Mouse (Mus musculus) right cerebral cortex, postnatal 4 days (tissue): Measurements from ENCODE around the gene Mindy3.

Experiments
- DNase-seq: peaks from one replicate; pipeline ENCODE4 v3.0.0-alpha.2; 2022

Mindy3 gene

DNA sequence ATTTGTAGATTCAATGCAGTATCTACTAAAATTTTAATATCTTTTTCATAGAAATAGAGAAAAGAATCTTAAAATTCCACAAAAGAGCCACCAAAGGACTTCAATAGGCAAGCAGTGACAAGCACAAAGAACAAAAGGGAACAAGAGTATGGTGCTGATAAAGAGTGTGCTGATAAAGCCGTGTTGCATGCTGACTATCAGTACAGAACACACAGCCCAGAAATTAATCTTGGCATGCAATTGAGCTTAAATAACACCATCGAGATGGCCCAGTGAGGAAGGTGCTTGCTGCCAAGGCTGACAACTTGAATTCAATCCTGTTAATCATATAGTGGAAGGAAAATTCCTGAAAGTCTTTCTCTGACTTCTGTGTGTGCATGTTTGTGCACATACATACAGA, 50.8 kb downstream of the Mindy3 start:
- no peak for DNase-seq

DNA sequence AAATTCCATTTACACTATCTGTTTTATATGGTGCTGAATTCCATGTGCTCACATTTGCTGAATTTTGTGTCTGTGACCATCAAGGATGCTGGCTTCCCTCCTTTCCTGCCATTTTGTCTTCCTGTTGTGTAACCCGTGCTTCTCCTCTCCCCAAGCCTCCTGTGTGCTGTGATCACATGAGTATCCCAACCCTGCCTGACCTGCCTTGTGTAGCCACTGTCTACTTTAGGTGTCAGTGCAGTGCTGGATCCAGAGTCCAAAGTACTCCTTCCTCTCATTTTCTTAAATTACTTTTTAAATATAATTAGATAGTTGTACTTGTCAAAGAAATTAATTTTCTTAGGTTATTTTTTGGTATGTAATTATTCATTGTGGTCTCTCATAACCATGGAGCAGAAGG, 51.3 kb downstream of the Mindy3 start:
- DNase-seq, result no peak

DNA sequence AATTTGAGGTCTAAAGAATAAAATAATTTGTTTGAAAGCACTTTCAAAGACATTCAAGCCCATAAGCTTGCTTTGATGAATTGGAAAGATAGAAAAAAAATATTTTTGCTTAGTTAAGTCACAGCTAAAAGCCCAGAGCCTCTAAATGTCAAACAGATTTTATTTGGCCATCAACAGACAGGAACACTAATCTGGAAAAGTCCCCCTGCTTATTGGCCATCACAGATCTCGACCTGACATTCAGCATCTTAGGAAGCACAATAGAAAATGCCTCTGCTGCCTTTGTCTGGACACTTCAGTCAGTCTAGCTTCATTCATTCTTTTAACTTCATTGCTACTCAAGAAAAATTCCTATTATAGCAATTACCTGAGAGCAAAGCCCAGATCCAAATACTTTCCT, 58.0 kb downstream of the Mindy3 start:
- no peak for DNase-seq

DNA sequence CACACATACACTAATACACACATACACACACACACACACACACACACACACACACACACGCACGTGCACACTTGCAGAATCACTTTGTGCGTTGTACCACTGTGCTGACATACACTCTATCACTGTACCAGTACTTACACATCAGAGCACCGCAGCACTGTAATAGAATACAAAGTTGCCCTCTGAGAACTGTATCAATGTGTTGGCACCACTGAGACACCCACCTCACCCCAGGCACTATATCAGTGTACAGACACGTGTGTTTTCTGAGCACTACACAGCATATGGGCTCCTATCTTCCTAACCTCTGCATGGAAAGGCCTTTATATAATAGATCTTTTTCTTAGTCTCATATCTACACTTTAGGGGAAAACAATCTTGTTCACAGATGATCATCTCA, 64.4 kb downstream of the Mindy3 start:
- no peak for DNase-seq

DNA sequence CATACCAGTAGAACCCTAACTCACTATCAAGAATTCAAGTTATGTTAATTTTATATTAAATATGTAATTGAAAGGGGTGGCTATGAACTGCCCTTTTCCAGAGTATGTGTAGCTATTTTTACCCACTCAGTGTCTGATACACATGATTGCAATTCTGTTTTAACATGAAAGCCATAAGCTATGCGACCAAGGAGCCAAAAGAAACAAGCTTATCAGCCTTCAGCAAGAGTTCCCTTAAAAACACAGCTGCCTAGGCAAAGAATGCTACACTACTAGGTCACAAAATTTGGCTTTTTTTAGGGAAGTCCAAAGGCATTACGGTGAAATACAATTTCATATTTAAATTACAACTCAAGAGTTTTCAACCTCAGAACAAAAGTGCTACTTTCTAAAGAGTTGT, 70.4 kb downstream of the Mindy3 start:
- no peak for DNase-seq

DNA sequence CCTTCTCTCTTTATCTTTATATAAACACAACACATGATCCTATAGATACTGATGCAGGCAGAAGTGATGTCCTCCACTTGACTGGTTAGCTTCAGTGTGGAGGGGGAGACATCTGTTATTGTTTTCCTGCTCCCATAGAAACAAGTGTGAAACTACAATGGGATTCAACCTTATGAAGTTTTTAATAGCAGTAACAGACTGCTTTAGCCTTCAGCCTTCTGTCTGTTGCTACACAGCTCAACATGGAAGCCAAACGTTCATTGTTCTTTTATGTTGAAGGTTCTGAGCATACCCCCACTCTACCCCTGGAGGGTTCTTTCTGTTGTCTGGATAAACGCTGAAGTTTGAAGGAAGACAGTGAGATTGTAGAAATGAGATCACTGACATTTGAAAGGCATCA, 87.3 kb downstream of the Mindy3 start:
- no peak for DNase-seq

DNA sequence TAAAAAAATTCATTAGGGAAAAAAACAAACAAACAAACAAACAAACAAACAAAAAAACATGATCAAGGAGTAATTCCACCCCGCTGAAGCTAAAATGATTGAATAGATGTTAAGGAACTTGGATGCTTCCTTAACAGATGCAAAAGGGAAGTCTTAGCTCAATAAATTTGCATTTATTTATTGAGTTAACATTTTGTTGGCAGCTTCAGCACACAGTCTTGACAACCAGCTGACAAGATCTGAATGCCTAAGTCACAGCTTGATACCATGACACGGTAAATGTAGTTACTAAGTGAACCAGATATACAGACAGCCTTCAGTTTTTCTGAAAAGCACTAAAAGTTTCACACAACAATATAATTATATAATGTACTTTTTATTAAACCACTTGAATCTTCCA, 89.7 kb downstream of the Mindy3 start:
- no peak for DNase-seq

DNA sequence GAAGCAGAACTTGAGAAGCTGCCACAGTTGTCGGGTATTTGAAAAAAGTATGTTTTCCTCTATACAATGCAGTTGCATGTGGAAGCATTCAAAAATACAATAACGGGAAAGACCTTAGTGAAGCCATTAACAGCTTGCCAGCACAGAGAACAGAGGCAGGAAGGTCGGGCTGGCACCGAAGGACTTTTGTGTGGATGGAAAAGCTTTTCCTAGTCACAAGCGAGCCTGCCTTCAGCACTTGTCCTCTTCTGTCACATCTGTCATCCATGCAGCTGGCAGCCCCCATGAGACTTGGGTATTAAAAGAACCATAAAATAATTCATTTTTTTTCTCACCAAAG, 90.2 kb downstream of the Mindy3 start:
- no peak for DNase-seq

DNA sequence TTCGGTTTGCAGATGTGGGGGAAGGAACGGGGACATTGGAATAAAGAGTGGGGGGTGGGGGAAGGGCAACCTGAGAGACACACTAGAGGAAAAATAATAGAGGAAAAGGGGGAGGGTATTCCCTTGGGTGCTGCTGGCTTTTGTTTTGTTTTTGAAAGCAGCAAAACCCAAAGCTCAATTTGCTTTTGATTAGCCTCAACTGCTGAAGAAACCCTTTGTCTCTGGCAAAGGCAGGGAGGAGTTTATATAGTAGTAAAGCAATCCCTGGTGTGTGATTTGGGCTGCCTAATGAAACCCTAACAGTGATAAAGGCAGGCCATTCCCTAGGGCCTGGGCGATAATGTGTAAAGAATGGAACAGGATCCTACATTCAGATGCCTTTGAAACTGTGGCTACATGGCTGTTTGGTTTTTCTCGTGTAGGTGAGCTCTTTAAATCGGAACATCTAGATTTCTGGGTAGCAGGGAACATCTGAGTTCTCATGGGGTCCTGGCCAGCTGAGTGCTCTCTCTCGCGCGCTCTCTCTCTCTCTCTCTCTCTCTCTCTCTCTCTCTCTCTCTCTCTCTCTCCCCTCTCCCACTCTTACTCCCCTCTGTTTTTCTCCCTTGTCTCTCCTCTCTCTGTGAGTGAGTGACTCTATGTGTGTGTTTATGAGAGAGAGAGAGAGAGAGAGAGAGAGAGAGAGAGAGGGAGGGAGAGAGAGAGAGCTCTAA, 90.8 kb downstream of the Mindy3 start:
- no peak for DNase-seq

DNA sequence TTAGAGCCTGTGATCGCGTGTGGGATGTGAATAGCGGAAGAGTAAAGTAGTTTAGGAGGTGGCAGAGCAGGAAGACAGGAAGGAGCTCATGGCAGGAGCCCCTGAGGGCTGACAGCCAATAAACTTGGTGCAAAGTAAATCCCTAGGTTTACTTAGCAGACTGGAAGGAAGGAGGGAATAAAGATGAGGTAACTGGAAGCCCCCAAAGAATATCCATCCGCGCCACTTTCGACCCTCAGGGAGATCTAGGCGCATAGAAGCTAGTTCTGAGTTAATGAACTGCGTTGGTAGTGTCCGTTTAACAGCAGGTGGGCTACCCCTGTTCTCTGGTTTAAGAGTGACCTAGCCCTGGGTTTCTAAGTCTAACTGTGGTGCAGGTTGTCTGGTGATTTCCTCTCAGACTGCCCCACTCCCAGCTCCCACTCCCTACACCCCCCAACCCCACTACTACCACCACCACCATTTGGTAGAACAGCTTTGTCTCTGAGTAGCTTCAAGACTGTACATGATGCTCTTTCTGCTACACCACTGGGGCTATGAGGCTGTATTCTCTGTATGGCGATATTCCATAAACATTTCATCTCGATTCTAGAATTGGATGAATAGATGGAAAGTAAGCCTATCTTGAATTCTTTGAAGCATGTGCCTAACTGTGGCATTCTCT, 91.4 kb downstream of the Mindy3 start:
- DNase-seq, result no peak

DNA sequence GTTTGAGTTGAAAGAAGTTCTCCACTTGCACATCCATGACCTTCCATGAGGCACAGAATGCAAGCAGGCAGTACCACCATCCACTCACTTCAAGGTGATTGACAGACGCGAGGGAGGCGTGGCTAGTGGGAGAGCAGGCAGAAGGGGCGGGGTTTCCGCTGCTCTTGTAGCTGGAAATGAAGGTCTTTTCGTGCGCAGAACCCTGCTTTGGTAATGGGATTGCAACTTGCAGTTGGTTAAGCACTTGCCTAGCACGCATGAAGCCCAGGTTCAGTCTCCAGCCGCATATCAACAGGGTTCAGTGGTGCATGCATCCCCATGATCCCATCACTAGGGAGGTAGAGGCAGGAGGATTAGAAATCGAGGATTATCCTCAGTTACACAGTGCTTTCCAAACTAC, 92.1 kb downstream of the Mindy3 start:
- peak; percentile 21 for DNase-seq

DNA sequence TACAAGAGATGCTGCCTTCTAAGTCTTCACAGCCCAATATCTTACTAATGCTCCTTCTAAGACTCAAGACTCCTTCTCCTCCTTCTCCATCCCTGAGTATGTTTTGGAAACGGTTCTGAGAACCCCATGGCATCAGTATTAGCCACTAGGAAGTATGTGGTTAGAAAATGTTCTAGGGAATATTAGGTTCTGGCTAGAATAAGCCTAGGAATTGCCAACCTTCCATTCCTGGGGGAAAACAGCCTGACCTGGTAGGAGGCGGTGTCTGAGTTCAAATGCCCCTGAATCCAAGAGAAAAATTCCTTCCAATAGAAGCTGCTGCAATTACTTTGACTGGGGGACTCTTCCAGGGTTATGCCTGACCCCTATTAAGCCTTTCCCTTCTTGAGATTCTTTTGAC, 93.4 kb downstream of the Mindy3 start:
- DNase-seq, result no peak

DNA sequence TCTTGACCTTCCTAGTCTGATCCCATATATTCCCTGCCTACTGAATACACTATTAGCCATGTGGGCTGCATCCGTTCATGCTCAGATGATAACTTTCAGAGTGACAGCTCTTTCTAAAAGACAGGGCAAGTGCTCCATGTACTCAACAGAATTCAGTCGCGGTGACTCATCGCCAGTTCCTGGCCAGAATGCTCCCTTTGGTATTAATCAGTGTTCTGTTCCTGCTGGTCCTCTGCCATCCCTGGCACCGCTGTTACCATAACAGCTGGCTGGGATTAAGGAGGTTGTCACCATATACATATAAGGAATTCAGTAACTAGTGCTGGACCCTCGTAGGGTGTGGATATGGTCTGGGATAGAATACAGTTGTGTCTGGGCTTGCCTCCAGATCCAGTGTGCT, 93.9 kb downstream of the Mindy3 start:
- no peak for DNase-seq

DNA sequence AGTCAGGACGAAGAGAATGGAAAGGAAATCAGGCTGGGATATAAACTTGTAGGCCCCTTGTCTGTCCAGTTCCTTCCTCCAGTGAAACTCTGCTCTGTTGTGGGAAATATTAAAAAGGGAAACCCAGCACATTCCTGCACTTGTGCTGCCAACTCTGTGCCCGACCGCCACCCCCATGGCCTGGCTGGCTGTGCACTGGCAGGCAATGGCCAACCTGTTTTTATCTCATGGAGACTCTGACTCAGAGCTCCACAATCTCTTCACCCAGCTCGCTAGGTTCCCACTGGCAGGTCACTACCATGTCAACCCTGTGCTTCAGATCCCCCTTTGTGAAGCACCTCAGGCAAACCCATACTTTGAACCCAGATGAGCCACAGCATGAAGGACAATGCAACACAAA, 98.4 kb downstream of the Mindy3 start:
- no peak for DNase-seq

DNA sequence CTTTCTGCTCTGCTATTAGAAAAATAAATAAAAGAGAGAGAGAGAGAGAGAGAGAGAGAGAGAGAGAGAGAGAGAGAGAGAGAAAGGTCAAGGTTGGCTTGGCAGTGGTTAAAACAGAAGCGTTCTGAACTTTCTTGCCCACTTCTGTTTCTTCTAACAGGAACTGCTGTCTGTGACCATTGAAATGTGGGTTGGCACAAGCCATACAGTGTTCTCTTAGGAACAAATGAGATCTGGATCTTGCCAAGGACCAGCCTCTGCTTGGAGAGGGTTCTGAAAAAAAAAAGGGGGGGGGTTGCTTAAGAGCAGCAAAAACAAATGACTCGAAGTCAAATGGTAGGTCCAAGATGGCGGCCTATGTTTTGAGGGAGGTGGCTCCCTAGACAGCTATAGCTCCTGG, 100.6 kb downstream of the Mindy3 start:
- DNase-seq, result no peak

DNA sequence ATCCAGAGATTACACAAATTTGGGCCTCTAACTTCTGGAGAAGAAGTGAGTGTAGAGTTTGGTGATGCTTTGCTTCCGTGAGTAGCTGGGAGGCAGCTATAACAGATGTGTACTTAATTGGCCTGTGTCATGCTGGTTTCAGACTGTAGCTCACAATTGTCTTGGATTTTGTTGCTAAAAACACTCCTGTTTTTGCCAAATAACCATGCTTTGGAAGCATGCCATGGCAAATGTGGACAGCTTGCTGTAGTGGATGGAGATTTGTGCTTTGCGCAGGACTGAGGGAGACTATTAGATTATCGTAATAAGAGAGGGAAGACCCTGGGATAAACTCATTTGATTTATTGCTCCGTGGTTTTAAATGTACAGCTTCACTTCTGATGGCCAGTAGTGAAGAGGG, 101.2 kb downstream of the Mindy3 start:
- DNase-seq, result no peak

DNA sequence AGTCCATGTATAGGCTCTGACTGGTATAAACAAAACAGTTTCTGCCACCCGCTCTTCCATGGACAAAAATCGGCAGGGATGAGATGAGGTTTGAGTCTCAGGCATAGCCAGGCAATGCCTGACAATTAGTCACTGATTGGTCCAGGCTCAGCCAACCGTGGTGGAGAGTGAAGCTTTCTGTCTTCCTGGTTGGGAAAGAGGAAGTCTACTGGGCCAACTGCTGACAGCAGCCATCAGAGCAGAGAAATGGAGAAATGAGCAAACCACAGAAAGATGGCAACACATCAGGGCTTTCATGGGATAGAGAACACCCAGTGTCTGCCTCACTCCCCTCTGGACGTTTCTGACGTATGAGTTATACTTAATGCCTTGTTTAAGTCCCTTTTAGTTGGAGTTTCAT, 101.9 kb downstream of the Mindy3 start:
- DNase-seq, result no peak

DNA sequence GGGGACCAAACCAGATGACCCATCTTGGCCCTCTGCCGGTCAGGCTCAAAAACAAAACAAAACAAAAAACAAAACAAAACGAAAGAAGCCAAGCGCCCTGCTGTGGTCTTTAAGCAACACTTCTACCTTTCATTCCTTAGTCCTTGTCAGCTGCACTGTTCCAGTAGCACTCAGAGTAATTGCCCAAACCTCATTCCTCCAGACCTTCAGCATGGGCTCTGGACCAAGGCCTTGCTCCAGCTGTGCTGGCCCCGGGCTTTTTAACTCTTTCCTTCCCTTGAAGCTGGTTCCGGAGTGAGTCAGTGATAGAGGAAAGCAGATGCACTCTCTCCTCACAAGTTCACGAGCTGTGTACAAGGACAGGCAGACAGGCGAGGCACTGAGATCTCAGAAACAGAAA, 102.9 kb downstream of the Mindy3 start:
- no peak for DNase-seq

DNA sequence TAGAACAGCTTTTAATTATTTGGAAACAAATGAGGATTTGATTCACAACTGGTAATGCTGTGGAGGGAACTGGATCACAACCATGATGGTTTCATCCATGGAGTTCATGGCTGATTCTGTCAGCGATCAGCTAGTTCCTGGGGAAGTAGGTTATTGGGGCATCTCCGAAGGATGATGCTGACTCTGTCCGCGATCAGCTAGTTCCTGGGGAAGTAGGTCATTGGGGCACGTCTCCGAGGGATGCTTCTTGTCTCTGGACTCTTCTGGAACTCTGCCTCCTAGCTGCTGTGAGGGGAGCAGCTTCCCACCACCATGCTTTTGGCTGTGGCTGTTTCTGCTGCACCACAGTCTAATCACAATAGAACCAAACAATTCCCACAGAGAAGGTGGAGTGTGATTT, 105.2 kb downstream of the Mindy3 start:
- no peak for DNase-seq

DNA sequence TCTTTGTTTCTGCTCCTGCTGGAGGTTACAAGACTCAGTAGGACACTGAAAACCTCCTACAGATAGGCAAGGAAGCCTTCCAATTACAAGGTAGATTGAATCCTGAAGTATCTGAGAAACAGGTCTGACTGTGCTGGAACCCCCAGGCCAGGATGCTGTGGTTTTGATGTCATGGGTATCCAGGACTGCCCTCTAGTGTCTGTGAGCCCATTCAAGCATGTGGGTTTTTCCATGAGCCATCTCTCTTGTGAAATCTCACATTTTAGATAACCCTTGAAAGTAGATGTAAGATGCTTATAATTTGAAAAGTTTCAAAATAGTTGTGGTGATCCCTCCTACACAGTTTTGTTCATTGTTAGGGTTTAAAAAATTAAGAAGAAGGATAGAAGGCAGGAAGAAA, 110.8 kb downstream of the Mindy3 start:
- DNase-seq, result no peak

DNA sequence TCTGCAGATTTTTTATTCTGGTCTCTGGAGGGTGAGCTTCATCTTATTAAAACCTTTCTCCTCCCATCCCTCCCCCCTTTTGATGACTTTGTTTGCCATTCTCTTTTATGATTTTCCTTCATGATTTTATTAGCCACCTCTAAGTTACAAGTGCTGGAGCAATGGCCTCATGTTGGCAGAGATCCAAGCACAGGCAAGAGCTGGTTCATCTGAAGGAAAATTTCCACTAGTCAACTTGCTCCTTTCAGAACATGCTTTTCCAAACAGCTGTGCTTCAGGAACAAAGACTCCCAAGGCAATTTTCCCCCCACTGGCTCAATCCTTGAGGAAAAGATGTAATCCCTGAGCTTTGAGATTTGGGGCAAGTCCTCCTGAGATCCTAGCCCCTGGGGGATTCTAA, 112.0 kb downstream of the Mindy3 start:
- DNase-seq, result no peak

DNA sequence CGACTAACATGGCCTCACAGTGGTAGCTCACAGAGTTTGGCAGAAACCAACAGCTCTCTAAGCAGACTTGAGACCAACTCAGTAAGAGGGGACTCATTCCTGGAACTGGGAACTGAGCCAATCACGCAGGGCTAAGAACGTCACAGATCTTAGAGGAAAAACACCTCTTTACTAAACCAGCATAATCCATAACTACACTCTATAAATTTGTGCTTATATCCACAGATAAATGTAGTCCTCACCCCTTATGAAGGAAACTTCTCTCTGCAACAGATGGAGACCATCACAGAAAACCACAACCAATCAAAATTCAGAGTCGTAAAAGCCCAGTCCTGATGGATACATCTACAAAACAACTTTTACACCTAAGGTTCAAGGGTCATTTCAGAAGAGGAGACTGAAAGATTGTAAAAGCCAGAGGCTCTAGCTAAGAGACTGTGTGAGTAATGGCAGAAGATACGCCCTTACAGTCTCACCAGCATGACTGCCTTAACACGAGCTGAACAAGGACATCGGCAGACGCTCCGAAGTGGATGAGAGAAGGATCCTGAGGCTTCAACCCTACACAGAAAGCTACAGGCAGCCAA, 114.1 kb downstream of the Mindy3 start:
- DNase-seq, result no peak

DNA sequence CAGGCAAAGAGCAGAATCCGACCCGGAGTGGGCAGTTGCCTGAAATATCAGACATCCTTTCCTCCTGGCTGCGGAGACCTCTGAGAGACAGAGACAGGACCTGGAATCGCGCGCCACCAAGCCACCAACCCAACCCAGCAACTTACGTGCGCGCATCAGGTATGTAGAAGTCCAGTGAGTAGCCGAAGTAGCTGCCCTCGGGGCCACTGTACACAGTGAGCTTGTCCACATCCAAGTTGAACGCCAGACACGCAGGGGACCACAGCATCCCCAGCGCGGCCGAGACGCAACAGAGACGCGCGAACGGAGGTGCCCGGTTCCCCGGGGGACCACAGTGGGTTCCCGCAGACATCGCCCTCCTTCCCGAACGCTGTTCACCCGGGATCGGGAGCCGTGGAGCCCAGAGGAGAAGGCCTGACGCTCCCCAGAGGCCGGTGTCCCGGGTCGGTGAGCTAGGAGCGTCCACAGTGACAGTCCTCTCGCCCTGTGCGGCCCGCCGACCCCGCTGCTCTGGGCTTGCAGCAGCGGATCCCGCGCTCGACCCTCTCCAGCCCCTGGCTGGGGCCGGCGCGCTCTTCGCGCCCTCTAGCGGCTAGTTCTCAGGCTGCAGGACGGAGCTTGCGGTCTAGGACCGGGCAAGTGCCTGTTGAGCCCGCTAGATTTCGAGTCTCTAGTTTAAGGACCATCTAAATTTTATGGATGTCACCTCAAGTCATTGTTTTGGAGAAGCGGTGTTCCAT, 117.7 kb downstream of the Mindy3 start, which contains the start of gene Itga8:
Gene Itga8, minus strand, starts transcription at position 492 of the 740 bp plus-strand sequence.
- peak; percentile 91 for DNase-seq
